Mouse (Mus musculus) limb, embryonic 11.5 days (tissue): ENCODE results near the gene Atp13a1. TPM values are rescaled to one million over a fixed set of nuclear protein-coding genes. Genes with fewer than 3 reads are reported as not detected.

Source experiments
- ATAC-seq: fragments of 200-750 bp; cut with Nextera tagmentation; 2 replicates; pipeline ENCODE4 v1.8.0; 2017; ENCODE audit warnings: low read depth; ENCODE audit not compliant: insufficient number of reproducible peaks, low FRiP score, low TSS enrichment
- DNase-seq: peaks from one replicate; pipeline ENCODE4 v3.0.0-alpha.2; 2015; ENCODE audit warnings: low spot score
- H3K27ac ChIP-seq: fragments of 300-500 bp; sonication (generic); replicated peaks from 2 replicates; pipeline ENCODE4 v1.5.1; 2014; ENCODE audit warnings: low read depth, mild to moderate bottlenecking, low read length
- H3K27me3 ChIP-seq: fragments of 300-500 bp; sonication (generic); 2 replicates; pipeline ENCODE4 v1.6.1; 2014; ENCODE audit warnings: mild to moderate bottlenecking, low read length, mixed read lengths; ENCODE audit not compliant: control insufficient read depth, insufficient read depth
- H3K36me3 ChIP-seq: fragments of 300-500 bp; sonication (generic); 2 replicates; pipeline ENCODE4 v1.6.1; 2014; ENCODE audit warnings: mild to moderate bottlenecking, low read length, moderate library complexity, mixed read lengths; ENCODE audit not compliant: control insufficient read depth, insufficient read depth
- H3K4me1 ChIP-seq: fragments of 300-500 bp; sonication (generic); 2 replicates; pipeline ENCODE4 v1.6.1; 2014; ENCODE audit warnings: low read length, mixed read lengths; ENCODE audit not compliant: control insufficient read depth, insufficient read depth
- H3K4me2 ChIP-seq: fragments of 300-500 bp; sonication (generic); 2 replicates; pipeline ENCODE4 v1.6.1; 2014; ENCODE audit warnings: low read depth, mild to moderate bottlenecking, moderate library complexity; ENCODE audit not compliant: severe bottlenecking
- H3K4me3 ChIP-seq: fragments of 300-500 bp; sonication (generic); 2 replicates; pipeline ENCODE4 v1.5.1; 2014; ENCODE audit warnings: low read depth, low read length
- H3K9ac ChIP-seq: fragments of 300-500 bp; sonication (generic); 2 replicates; pipeline ENCODE4 v1.6.1; 2014; ENCODE audit warnings: mild to moderate bottlenecking, low read length
- H3K9me3 ChIP-seq: fragments of 300-500 bp; sonication (generic); 2 replicates; pipeline ENCODE4 v1.6.1; 2016; ENCODE audit warnings: low read length; ENCODE audit not compliant: control insufficient read depth
- WGBS: fragments of 180-500 bp; shearing (Covaris S2); extraction: QIAGEN DNeasy Blood & Tissue Kit; methylation state at CpG from one replicate; pipeline ENCODE4 v1.1.7; 2014; 5-methylcytosine and 5-hydroxymethylcytosine counted together
- polyA plus RNA-seq: library from polyadenylated mRNA; unstranded; fragments of >200 nt; fragmentation: Nextera tagmentation; extraction: Ambion mirVana; gene quantifications from 2 replicates; pipeline ENCODE4 v1.2.1, GENCODE M21; 2014

Gene Atp13a1
- polyA plus RNA-seq, 1 experiment from 2014 or later = 48.8 TPM

DNA sequence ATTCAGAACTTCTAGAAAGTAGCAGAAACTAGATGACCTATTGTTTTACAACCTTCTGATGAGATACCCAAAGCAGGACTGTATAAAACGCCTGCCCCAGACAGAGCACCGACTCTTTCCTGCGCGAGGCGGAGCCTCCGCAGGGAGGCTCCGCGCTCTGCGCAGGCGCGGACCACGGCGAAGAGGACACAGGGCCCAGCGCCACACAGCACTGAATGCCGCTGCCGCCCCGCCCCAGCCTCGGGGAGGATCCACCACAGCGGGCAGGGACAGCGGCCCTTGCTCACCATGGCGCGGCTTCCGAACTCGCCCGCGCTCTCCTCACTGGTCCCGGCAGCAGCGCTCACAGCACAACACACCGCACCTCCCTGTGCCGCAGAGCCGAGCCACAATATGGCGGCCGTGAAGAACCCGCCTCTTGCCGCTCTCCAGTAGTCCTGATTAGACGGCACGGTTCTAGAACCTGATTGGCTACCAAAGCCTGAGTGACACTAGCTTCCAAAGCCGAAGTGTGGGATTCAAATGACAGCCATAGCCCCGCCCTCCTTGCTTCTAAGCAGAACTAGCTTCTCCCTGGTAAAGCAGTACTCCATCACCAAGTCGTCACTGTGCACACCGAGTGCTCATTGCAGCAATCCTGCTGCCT lies 16.3 kb upstream of the Atp13a1 start, which contains the start of gene Gm20422:
Gene Gm20422 (minus strand): TSS at position 384 of the 646 bp plus-strand sequence.
- H3K36me3 ChIP-seq = no peaks in the 10 kb centered on the region; the same call in none of the 2 replicates
- peaks cover 14% of the 10 kb centered on the region for H3K4me1 ChIP-seq
- H3K4me3 ChIP-seq = peak within 1 kb of the TSS; percentile 69
- peak within 1 kb of the TSS; percentile 64 for H3K4me2 ChIP-seq
- H3K9ac ChIP-seq = peak within 1 kb of the TSS; percentile 97
- under 1% methylated on average over 41 of the region's 41 CpGs for WGBS
- no peaks in the 10 kb centered on the region for H3K9me3 ChIP-seq
- peak; percentile 98 for ATAC-seq
- no peaks in the 10 kb centered on the region for H3K27me3 ChIP-seq
- H3K27ac ChIP-seq = peak within 1 kb of the TSS; percentile 99
- DNase-seq = peak; percentile 90

DNA sequence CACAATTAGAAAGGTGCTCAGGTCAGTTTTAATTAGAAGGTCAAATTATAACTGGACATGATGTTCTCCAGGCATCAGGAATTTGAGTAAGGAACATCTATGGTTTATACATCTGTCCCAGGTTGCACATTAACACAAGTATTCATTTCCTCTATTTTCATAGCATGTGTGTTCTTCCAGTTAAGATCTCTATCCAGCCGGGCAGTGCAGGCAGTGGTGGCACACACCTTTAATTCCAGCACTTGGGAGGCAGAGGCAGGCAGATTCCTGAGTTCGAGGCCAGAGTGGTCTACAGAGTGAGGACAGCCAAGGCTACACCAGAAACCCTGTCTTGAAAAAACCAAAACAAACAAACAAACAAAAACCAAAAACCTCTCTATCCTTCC lies 15.8 kb upstream of the Atp13a1 start:
- Histone ChIP-seq H3K36me3 (no peaks in the 10 kb centered on the region; the same call in none of the 2 replicates), H3K9me3 (no peaks in the 10 kb centered on the region), H3K9ac (no peak overlapping the region; the same call in 1 of the 2 replicates), H3K27me3 (no peaks in the 10 kb centered on the region), H3K27ac (no peak overlapping the region), H3K4me1 (peaks cover 14% of the 10 kb centered on the region), H3K4me3 (peak overlapping the region; percentile 69; the same call in 1 of the 2 replicates), H3K4me2 (0 out of 2 replicates have a peak overlapping the region, but pooled peaks have one; percentile 64)
- ATAC-seq = no peak
- WGBS = 60% methylated on average over 2 of the region's 2 CpGs
- no peak for DNase-seq

DNA sequence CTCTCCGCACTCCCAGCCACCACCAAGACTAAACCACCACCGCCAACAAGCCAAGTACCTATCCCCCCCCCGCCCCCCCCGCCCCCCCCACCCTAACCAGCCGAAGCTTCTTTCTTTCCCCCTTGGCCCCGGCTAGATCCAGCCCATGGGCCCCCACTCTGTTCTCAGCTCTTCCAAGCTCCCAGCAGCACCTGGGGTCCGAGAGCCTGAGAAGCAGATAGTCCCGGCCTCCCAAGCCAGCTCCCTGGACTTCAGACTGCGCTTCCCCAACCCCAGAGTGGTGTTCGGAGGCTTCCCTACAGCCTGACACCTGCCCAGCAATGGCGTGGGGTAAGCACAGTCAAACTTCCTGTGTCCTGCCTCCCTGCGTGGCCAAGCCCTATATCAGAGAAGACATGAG lies 13.9 kb upstream of the Atp13a1 start:
- no peak overlapping the region for H3K27ac ChIP-seq

DNA sequence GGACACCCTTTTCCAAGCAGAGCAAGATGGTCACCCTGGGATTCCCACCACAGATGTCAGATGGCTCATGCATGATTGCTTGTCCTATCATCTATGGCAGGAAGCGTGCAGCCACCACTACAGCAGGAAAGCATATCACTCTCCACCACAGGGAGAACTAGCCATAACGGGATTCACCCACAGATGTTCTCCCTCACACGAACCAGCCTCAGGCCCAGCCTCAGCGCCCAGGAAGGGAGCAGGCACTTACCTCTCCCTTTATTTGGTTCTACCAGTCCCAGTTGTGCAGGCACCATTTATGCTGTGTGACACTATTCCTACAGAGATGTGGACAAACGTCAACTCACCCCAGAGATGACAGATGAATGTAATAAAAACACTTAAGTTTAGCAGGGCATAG lies 1.9 kb upstream of the Atp13a1 start:
- Histone ChIP-seq H3K36me3 (peaks cover 2% of the 10 kb centered on the region; the same call in 1 of the 2 replicates), H3K4me2 (no peak overlapping the region), H3K9me3 (no peaks in the 10 kb centered on the region), H3K9ac (no peak overlapping the region), H3K27me3 (no peaks in the 10 kb centered on the region), H3K27ac (no peak overlapping the region), H3K4me3 (no peak overlapping the region), H3K4me1 (peaks cover 17% of the 10 kb centered on the region)
- ATAC-seq (no peak), DNase-seq (no peak)
- WGBS = 87% methylated on average over 5 of the region's 5 CpGs

More for the DNA sequence above, 13.9 kb upstream of the Atp13a1 start:
- no peak overlapping the region for H3K4me2 ChIP-seq
- peaks cover 10% of the 10 kb centered on the region for H3K4me1 ChIP-seq
- no peaks in the 10 kb centered on the region for H3K9me3 ChIP-seq
- no peak overlapping the region for H3K4me3 ChIP-seq
- DNase-seq (no peak), ATAC-seq (no peak)
- no peaks in the 10 kb centered on the region for H3K27me3 ChIP-seq
- no peak overlapping the region for H3K9ac ChIP-seq
- 64% methylated on average over 11 of the region's 12 CpGs for WGBS
- no peaks in the 10 kb centered on the region for H3K36me3 ChIP-seq

DNA sequence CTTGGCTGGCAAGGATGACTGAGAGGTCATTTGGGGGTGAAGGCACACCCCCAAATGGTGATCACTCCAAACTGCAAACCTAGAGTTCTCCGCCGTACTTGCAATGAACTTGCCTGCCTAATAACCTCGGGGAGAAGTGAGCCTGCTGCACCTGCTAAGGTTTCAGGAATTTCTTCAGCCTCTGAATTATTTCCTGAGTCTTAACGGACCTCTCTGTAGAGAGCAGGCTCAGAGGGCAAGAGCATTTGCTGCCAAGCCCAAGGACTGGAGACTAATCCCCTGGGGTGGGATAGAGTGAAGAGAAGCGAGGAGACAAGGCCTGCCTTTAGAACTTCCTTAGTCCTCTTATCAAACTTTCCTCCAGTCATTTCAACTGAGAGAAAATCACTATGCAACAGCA lies 1.2 kb upstream of the Atp13a1 start:
- Histone ChIP-seq H3K27ac (no peak overlapping the region), H3K4me2 (no peak overlapping the region), H3K36me3 (peaks cover 4% of the 10 kb centered on the region; the same call in 1 of the 2 replicates), H3K4me3 (no peak overlapping the region), H3K9ac (no peak overlapping the region), H3K4me1 (peaks cover 17% of the 10 kb centered on the region), H3K9me3 (no peaks in the 10 kb centered on the region), H3K27me3 (no peaks in the 10 kb centered on the region)
- WGBS = 74% methylated on average over 5 of the region's 5 CpGs
- DNase-seq (no peak), ATAC-seq (no peak)

DNA sequence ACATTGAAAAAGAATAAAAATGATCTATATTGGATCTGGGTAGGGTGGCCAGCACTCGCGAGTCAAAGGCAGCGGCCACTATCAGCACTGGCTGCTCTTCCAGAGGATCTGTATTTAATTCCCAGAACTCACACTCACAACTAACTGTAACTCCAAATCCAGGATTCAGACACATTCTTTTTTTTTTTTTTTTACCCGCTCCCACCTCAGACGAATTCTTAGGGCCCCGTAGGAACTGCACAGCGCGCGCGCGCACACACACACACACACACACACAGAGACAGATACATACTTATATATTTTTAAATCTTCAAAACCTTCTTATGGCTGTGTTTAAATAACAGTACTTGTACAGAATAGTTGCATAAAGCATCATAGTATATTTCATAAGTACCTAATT lies 599 bp upstream of the Atp13a1 start:
- Histone ChIP-seq H3K9ac (peak overlapping the region; percentile 95), H3K27me3 (no peaks in the 10 kb centered on the region), H3K27ac (peak overlapping the region; percentile 77), H3K4me3 (peak overlapping the region; percentile 88), H3K4me2 (peak overlapping the region; percentile 86), H3K4me1 (peaks cover 17% of the 10 kb centered on the region), H3K36me3 (peaks cover 6% of the 10 kb centered on the region; the same call in 1 of the 2 replicates), H3K9me3 (no peaks in the 10 kb centered on the region)
- ATAC-seq = peak; percentile 26; the same call in 1 of the 2 replicates
- 33% methylated on average over 11 of the region's 11 CpGs for WGBS
- no peak for DNase-seq

DNA sequence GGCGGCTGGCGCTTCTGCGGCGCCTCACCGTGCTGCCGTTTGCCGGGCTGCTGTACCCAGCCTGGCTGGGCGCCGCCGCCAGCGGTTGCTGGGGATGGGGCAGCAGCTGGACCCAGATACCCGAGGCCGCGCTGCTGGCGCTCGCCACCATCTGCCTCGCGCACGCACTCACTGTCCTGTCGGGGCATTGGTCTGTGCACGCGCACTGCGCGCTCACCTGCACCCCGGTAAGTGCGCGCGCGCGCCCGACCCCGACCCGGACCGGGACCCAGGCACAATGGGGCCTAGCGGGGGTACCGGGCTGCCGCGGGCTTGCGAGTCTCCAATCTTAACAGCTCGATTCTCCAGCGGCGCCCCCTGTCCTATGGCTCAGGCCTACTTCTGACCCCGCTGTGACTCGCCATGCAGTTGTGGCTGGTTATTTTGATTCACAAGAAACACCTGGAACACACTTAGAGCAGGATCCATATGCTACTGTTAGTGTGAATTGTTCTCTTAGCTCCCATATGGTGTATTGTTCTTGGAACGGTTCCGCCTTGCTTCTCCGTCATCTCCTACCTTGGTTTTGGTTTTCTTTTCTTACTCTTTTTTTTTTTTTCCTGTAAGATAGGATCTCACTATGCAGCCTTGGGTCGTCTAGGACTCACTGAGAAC lies 579 bp downstream of the Atp13a1 start:
- peak overlapping the region; percentile 88 for H3K4me3 ChIP-seq
- ATAC-seq (peak; percentile 58), DNase-seq (peak; percentile 73)
- H3K36me3 ChIP-seq = peaks cover 9% of the 10 kb centered on the region; the same call in 1 of the 2 replicates
- peak overlapping the region; percentile 95 for H3K9ac ChIP-seq
- H3K27me3 ChIP-seq = no peaks in the 10 kb centered on the region
- H3K27ac ChIP-seq = peak overlapping the region; percentile 77
- WGBS = under 1% methylated on average over 45 of the region's 48 CpGs
- H3K4me1 ChIP-seq = peaks cover 17% of the 10 kb centered on the region
- no peaks in the 10 kb centered on the region for H3K9me3 ChIP-seq
- peak overlapping the region; percentile 86 for H3K4me2 ChIP-seq

DNA sequence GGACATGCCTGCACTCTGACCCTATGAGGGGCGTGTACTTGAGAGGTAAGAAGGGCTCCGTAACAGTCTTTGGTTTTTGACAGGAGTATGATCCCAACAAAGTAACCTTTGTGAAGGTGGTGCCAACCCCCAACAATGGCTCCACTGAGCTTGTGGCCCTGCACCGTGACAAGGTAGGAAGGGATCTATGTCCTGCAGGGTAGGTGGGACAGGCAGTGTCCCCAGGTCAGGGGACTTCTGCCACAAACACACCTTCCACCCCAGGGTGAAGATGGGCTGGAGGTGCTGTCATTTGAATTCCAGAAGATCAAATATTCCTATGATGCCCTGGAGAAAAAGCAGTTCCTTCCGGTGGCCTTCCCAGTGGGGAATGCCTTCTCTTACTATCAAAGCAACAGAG lies 2.7 kb downstream of the Atp13a1 start:
- Histone ChIP-seq H3K27me3 (no peaks in the 10 kb centered on the region), H3K27ac (no peak overlapping the region), H3K4me2 (no peak overlapping the region), H3K9me3 (no peaks in the 10 kb centered on the region), H3K36me3 (peaks cover 27% of the 10 kb centered on the region), H3K4me3 (no peak overlapping the region), H3K9ac (no peak overlapping the region), H3K4me1 (peaks cover 17% of the 10 kb centered on the region)
- no peak for DNase-seq
- ATAC-seq = no peak
- WGBS = 96% methylated on average over 4 of the region's 4 CpGs
